Mouse (Mus musculus) embryonic facial prominence, embryonic 11.5 days (tissue): ENCODE data around the gene Icam1. TPM values are rescaled to one million over a fixed set of nuclear protein-coding genes. Genes with fewer than 3 reads are reported as not detected.
"Not testable (repeated sequence)": the region's sequence is repeated elsewhere in the genome, so short reads cannot be mapped to it uniquely, and the experiment has no call there.

Source experiments
- ATAC-seq: fragments of 200-750 bp; cut with Nextera tagmentation; replicated peaks from 2 replicates; pipeline ENCODE4 v1.8.0; 2017; ENCODE audit warnings: low read depth; ENCODE audit not compliant: insufficient number of reproducible peaks, low FRiP score, low TSS enrichment
- DNase-seq: peaks from one replicate; pipeline ENCODE4 v3.0.0-alpha.2; 2015; ENCODE audit warnings: low spot score
- H3K27ac ChIP-seq: fragments of 300-500 bp; sonication (generic); replicated peaks from 2 replicates; pipeline ENCODE4 v1.5.1; 2014; ENCODE audit warnings: mild to moderate bottlenecking, low read depth, low read length, control low read depth
- H3K27me3 ChIP-seq: fragments of 300-500 bp; sonication (generic); 2 replicates; pipeline ENCODE4 v1.6.1; 2014; ENCODE audit warnings: mild to moderate bottlenecking, low read length, moderate library complexity, mixed read lengths; ENCODE audit not compliant: control insufficient read depth, insufficient read depth
- H3K36me3 ChIP-seq: fragments of 300-500 bp; sonication (generic); replicated peaks from 2 replicates; pipeline ENCODE4 v1.6.1; 2014; ENCODE audit warnings: low read depth, mild to moderate bottlenecking, low read length, moderate library complexity, mixed read lengths; ENCODE audit not compliant: control insufficient read depth, insufficient read depth
- H3K4me1 ChIP-seq: fragments of 300-500 bp; sonication (generic); 2 replicates; pipeline ENCODE4 v1.6.1; 2014; ENCODE audit warnings: low read length, mixed read lengths; ENCODE audit not compliant: control insufficient read depth, insufficient read depth
- H3K4me2 ChIP-seq: fragments of 300-500 bp; sonication (generic); 2 replicates; pipeline ENCODE4 v1.6.1; 2014; ENCODE audit warnings: low read depth, mild to moderate bottlenecking, control low read depth, low read length, moderate library complexity
- H3K4me3 ChIP-seq: fragments of 300-500 bp; sonication (generic); 2 replicates; pipeline ENCODE4 v1.5.1; 2014; ENCODE audit warnings: low read depth, low read length, control low read depth
- H3K9ac ChIP-seq: fragments of 300-500 bp; sonication (generic); replicated peaks from 2 replicates; pipeline ENCODE4 v1.6.1; 2014; ENCODE audit warnings: mild to moderate bottlenecking, control low read depth, low read length
- H3K9me3 ChIP-seq: fragments of 300-500 bp; sonication (generic); replicated peaks from 2 replicates; pipeline ENCODE4 v1.6.1; 2016; ENCODE audit warnings: mild to moderate bottlenecking, low read length, inconsistent platforms, mixed read lengths; ENCODE audit not compliant: control insufficient read depth
- WGBS: fragments of 180-500 bp; shearing (Covaris S2); extraction: QIAGEN DNeasy Blood & Tissue Kit; methylation state at CpG from one replicate; pipeline ENCODE4 v1.1.7; 2014; 5-methylcytosine and 5-hydroxymethylcytosine counted together
- polyA plus RNA-seq: library from polyadenylated mRNA; unstranded; fragments of >200 nt; fragmentation: Nextera tagmentation; extraction: Ambion mirVana; gene quantifications from 2 replicates; pipeline ENCODE4 v1.2.1, GENCODE M21; 2014

Icam1 gene
- polyA plus RNA-seq, 1 experiment from 2014 or later = 4.5 TPM

DNA sequence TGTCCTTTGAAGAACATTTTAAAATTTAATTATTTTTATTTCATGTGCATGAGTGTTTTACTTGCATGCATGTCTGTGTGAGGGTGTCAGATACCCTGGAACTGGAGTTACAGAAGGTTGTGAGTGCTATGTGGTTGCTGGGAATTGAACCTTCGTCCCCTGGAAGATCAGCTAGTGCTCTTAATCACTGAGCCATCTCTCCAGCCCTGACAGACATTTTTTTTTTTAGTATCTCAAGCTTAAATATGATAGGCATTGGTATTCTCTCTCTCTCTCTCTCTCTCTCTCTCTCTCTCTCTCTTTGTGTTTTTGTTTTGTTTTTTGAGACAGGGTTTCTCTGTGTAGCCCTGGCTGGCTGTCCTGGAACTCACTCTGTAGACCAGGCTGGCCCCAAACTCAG, 29.0 kb downstream of the Icam1 start:
- 54% methylated on average over 1 of the region's 1 CpGs for WGBS
- ATAC-seq, H3K9ac ChIP-seq, H3K4me2 ChIP-seq, H3K4me1 ChIP-seq, H3K36me3 ChIP-seq, DNase-seq, H3K27ac ChIP-seq, H3K9me3 ChIP-seq, H3K27me3 ChIP-seq, H3K4me3 ChIP-seq: not testable (repeated sequence)

DNA sequence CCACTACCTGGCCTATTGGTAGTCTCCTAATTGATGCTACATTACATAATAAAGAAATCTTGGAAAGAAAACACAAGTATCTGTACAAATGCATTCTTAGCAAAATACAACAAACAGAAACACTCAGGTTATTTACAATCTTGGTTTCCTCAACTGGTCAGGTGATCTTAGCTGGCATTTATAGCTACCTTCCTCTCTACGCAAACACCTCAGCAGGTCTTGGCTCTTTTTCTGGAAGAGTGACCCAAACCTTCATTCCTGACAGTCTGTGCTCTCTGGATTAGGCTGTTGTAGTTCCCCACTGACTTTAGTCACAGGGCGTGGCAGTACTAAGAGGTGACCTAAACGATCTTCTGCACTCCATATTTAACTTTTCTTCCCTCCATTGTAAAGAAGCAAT, 29.4 kb downstream of the Icam1 start:
- no peak overlapping the region for H3K27ac ChIP-seq
- H3K9ac ChIP-seq = no peak overlapping the region
- WGBS = 84% methylated on average over 3 of the region's 3 CpGs
- no peaks in the 10 kb centered on the region for H3K36me3 ChIP-seq
- DNase-seq (no peak), ATAC-seq (no peak)
- H3K9me3 ChIP-seq = no peaks in the 10 kb centered on the region
- H3K4me1 ChIP-seq = no peaks in the 10 kb centered on the region
- H3K4me3 ChIP-seq = no peak overlapping the region
- H3K4me2 ChIP-seq = no peak overlapping the region
- no peaks in the 10 kb centered on the region for H3K27me3 ChIP-seq

GRCm38 (mm10) chr9:21051578-21051977, 35.8 kb downstream of the Icam1 start:
- WGBS = 66% methylated on average over 10 of the region's 10 CpGs

DNA sequence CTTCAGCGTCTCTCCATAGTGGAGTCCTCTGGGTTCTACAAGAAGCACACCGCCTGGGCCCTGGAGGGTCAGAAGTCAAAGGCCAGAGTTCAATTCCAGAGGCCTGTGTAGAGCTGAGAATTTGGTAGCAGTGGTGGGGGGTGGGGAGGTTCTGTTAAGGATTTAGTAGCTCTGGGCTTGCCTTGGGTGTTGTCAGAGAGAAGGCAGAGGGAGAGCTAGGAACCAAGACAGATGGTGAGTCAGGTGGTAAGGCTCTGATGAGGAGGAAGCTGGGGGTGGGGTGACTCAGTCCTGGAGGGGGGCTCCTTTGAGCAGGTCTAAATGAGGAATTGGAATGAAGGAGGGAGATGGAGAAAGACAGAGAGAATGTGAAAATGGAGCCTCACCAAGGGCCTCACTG, 47.1 kb downstream of the Icam1 start:
- H3K4me2 ChIP-seq = no peak overlapping the region
- no peak for ATAC-seq
- H3K36me3 ChIP-seq = no peaks in the 10 kb centered on the region; the same call in none of the 2 replicates
- H3K4me3 ChIP-seq = no peak overlapping the region
- no peak overlapping the region for H3K27ac ChIP-seq
- no peak for DNase-seq
- H3K9ac ChIP-seq = no peak overlapping the region
- H3K27me3 ChIP-seq = no peaks in the 10 kb centered on the region
- H3K9me3 ChIP-seq = no peaks in the 10 kb centered on the region
- WGBS = 77% methylated on average over 2 of the region's 2 CpGs
- no peaks in the 10 kb centered on the region for H3K4me1 ChIP-seq

More at GRCm38 (mm10) chr9:21051578-21051977, 35.8 kb downstream of the Icam1 start:
- H3K4me3 ChIP-seq = no peak overlapping the region
- H3K9ac ChIP-seq = no peak overlapping the region
- no peaks in the 10 kb centered on the region for H3K9me3 ChIP-seq
- no peaks in the 10 kb centered on the region for H3K27me3 ChIP-seq
- no peaks in the 10 kb centered on the region for H3K4me1 ChIP-seq
- no peak for ATAC-seq
- no peak overlapping the region for H3K4me2 ChIP-seq
- no peak for DNase-seq
- no peaks in the 10 kb centered on the region for H3K36me3 ChIP-seq
- no peak overlapping the region for H3K27ac ChIP-seq

- no peak within 1 kb of the TSS for H3K27ac ChIP-seq
- no peak within 1 kb of the TSS for H3K4me2 ChIP-seq
- H3K4me1 ChIP-seq = no peaks in the 10 kb centered on the region
- no peaks in the 10 kb centered on the region for H3K27me3 ChIP-seq
- H3K36me3 ChIP-seq = no peaks in the 10 kb centered on the region; the same call in none of the 2 replicates
- DNase-seq = no peak
- no peak for ATAC-seq
- 85% methylated on average over 27 of the region's 27 CpGs for WGBS
- H3K9me3 ChIP-seq = no peaks in the 10 kb centered on the region
- no peak within 1 kb of the TSS for H3K9ac ChIP-seq
- H3K4me3 ChIP-seq = no peak within 1 kb of the TSS
Observed at GRCm38 (mm10) chr9:21067006-21067684, 51.4 kb downstream of the Icam1 start, which contains the start of gene Zglp1. Gene Zglp1 (minus strand): TSS chr9:21067093.

- peak overlapping the region; percentile 92 for H3K9ac ChIP-seq
- peak; percentile 5 for DNase-seq
- H3K27ac ChIP-seq = no peak overlapping the region
- peak overlapping the region; percentile 84 for H3K4me3 ChIP-seq
- peaks cover 10% of the 10 kb centered on the region for H3K36me3 ChIP-seq
- ATAC-seq = no peak
- peak overlapping the region; percentile 89 for H3K4me2 ChIP-seq
- H3K4me1 ChIP-seq = no peaks in the 10 kb centered on the region
- H3K27me3 ChIP-seq = no peaks in the 10 kb centered on the region
- 16% methylated on average over 4 of the region's 4 CpGs for WGBS
- no peaks in the 10 kb centered on the region for H3K9me3 ChIP-seq
Observed at GRCm38 (mm10) chr9:21072641-21073040, 56.9 kb downstream of the Icam1 start.

DNA sequence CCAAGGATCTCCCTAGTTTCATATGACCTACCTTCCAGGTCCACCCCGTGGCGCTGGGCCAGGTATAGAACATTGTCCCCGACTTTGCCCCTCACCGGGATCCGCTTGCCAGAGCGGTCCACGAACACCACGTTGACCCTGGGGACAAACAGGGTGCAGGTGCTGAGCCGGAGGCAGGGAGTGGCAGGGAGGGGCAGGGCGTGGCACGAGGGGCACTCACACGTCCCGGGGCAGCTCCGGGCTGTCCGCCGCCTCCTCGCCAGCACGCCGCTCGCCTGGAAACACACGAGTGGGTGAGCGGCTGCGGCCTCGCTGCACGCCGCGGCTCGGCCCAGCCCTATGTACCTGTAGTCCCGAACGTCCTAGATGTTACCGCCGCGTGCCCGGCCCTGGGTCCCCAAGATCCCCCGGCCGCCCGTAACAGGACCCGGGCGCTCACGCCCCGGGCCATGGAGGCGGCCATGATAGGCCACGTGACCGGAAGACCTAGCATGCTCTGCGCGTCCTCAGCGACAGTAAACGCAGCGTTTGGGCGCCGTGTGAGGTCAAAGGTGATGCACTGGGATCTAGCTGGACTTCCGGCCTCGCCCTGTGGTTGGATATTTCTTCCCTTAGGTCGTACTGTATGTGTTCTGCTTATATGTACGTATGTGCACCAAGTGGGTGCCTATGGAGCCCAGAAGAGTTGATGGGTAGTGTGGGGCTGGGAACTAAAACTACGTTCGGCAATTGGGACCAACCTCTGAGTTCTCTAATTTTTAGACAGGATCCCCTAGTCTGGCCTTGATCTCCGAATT, 57.5 kb downstream of the Icam1 start, which contains the start of the genes Gm49373 and Fdx1l:
Gm49373 (minus strand) TSS at position 53 of the 797 bp plus-strand sequence.
Fdx1l (minus strand) TSS at position 571 of the 797 bp plus-strand sequence.
- 0 out of 2 replicates have a peak within 1 kb of the TSS, but pooled peaks have one; percentile 7 for H3K27ac ChIP-seq
- peak; percentile 90 for ATAC-seq
- peak within 1 kb of the TSS; percentile 92 for H3K9ac ChIP-seq
- H3K9me3 ChIP-seq = no peaks in the 10 kb centered on the region
- peaks cover 10% of the 10 kb centered on the region for H3K36me3 ChIP-seq
- DNase-seq = peak; percentile 92
- WGBS = 2% methylated on average over 58 of the region's 58 CpGs
- H3K4me1 ChIP-seq = no peaks in the 10 kb centered on the region
- no peaks in the 10 kb centered on the region for H3K27me3 ChIP-seq
- peak within 1 kb of the TSS; percentile 84 for H3K4me3 ChIP-seq
- H3K4me2 ChIP-seq = peak within 1 kb of the TSS; percentile 89

- Histone ChIP-seq H3K27me3 (no peaks in the 10 kb centered on the region), H3K4me1 (no peaks in the 10 kb centered on the region), H3K27ac (no peak overlapping the region), H3K9me3 (no peaks in the 10 kb centered on the region), H3K9ac (no peak overlapping the region), H3K4me2 (no peak overlapping the region), H3K4me3 (no peak overlapping the region), H3K36me3 (peaks cover 16% of the 10 kb centered on the region)
- ATAC-seq (no peak), DNase-seq (no peak)
- WGBS = 94% methylated on average over 1 of the region's 1 CpGs
Observed at GRCm38 (mm10) chr9:21074173-21074572, 58.4 kb downstream of the Icam1 start.
